Mouse (Mus musculus): ENCODE data around the gene Ankrd65. TPM values are rescaled to one million over a fixed set of nuclear protein-coding genes. Genes with fewer than 3 reads are reported as not detected.
A peak's percentile ranks its signal among the peaks of the same experiment; 100 is the strongest.
"Not testable (repeated sequence)": the region's sequence is repeated elsewhere in the genome, so short reads cannot be mapped to it uniquely, and the experiment has no call there.

The Ankrd65 gene
- polyA plus RNA-seq, 1 experiment from 2014 or later: 0.46 TPM

DNA sequence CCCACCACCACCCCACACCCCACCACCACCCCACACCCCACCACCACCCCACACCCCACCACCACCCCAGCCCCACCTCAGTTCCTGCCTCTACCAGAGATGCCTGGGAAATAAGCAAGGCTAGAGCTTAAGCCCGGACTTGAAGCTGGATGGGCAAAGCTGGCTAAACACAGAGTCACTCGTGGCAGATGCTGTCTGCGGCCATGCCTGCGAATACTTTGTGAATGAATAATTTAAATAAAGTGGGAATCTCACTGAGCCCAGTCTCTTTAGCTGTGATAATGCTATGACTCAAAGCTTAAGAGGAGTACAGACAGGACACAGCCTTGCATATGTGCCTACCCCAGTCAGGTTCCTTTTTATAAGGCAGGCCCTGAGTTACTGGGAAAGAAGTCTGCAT is 10.7 kb upstream of the Ankrd65 start:
- H3K4me3 ChIP-seq (ENCODE audit: low read depth, low read length): no peak overlapping the region
- H3K4me2 ChIP-seq (replicated peaks; ENCODE audit: low read depth, low read length): no peak overlapping the region
- no peak overlapping the region for H3K27ac ChIP-seq (ENCODE audit: low read length)
- no peaks in the 10 kb centered on the region for H3K27me3 ChIP-seq (ENCODE audit: control insufficient read depth, insufficient read depth, low read length)
- 77% methylated on average over 4 of the region's 4 CpGs for WGBS
- H3K9me3 ChIP-seq (ENCODE audit: control insufficient read depth, low read depth, low read length): no peaks in the 10 kb centered on the region
- H3K4me1 ChIP-seq (ENCODE audit: control insufficient read depth, insufficient read depth, low read length): peaks cover 16% of the 10 kb centered on the region; the same call in 1 of the 2 replicates
- H3K9ac ChIP-seq (replicated peaks; ENCODE audit: low read depth, low read length): no peak overlapping the region
- no peaks in the 10 kb centered on the region for H3K36me3 ChIP-seq (ENCODE audit: control insufficient read depth, insufficient read depth, low read length)
- ATAC-seq (ENCODE audit: insufficient number of reproducible peaks, insufficient read depth, low FRiP score, low read depth): no peak

DNA sequence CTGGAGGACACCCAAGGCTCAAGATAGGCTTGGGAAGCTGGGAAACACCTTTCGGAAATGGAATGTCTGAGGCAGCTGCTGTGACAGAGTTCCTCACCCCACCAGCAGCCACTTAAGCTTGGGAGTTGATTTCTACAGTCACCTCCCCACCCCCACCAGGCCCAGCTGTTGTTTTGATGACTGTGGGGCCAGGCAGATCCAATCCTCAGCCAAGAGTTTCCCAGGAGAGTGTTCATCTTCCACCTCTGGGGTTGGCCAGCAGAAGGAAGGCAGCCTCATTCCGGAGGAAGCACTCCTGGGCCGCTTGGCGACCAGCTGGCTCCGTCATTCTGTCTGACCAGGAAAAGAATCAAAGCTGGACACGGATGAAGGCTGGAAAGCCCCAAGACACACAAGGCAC is 9.3 kb upstream of the Ankrd65 start:
- H3K27ac ChIP-seq (ENCODE audit: low read length): peak overlapping the region; percentile 67; the same call in 1 of the 2 replicates
- WGBS: 21% methylated on average over 6 of the region's 6 CpGs
- H3K4me2 ChIP-seq (replicated peaks; ENCODE audit: low read depth, low read length): no peak overlapping the region
- no peaks in the 10 kb centered on the region for H3K27me3 ChIP-seq (ENCODE audit: control insufficient read depth, insufficient read depth, low read length)
- no peak overlapping the region for H3K9ac ChIP-seq (replicated peaks; ENCODE audit: low read depth, low read length)
- peaks cover 7% of the 10 kb centered on the region; the same call in 1 of the 2 replicates for H3K4me1 ChIP-seq (ENCODE audit: control insufficient read depth, insufficient read depth, low read length)
- no peak for ATAC-seq (ENCODE audit: insufficient number of reproducible peaks, insufficient read depth, low FRiP score, low read depth)
- H3K9me3 ChIP-seq (ENCODE audit: control insufficient read depth, low read depth, low read length): no peaks in the 10 kb centered on the region
- no peak overlapping the region for H3K4me3 ChIP-seq (ENCODE audit: low read depth, low read length)
- H3K36me3 ChIP-seq (ENCODE audit: control insufficient read depth, insufficient read depth, low read length): no peaks in the 10 kb centered on the region

DNA sequence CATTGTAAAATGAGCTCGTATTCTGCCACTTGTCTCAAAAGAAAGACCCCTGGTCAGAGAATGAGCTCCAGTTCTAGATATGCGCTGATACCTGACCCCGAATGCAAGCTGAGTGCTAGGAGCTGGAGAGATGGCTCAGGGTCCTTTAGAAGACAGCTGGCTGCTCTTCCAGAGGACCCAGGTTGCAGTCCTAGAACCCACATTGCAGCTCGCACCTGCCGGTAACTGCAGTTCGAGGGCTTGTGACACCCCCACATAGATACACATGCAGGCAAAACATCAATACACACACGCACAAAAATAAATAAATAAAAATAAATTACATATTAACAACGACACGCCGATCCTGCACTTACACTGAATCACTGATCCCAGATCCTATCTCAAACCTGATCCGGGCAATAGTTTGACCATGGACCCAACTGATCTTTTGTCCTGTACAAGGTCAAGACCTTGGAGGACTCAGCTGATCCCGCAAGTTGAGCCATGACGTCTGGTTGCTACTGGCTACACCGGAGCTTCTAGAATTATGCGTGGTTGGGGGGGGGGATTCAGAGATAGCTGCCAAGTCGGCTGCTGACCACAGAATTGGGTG is 6.7 kb upstream of the Ankrd65 start:
- no peaks in the 10 kb centered on the region for H3K36me3 ChIP-seq (ENCODE audit: control insufficient read depth, insufficient read depth, low read length)
- ATAC-seq (ENCODE audit: insufficient number of reproducible peaks, insufficient read depth, low FRiP score, low read depth): no peak
- H3K9ac ChIP-seq (replicated peaks; ENCODE audit: low read depth, low read length): peak overlapping the region; percentile 65; the same call in 1 of the 2 replicates
- no peak overlapping the region; the same call in 1 of the 2 replicates for H3K27ac ChIP-seq (ENCODE audit: low read length)
- no peaks in the 10 kb centered on the region for H3K9me3 ChIP-seq (ENCODE audit: control insufficient read depth, low read depth, low read length)
- H3K4me3 ChIP-seq (ENCODE audit: low read depth, low read length): peak overlapping the region; percentile 58
- H3K27me3 ChIP-seq (ENCODE audit: control insufficient read depth, insufficient read depth, low read length): no peaks in the 10 kb centered on the region
- H3K4me1 ChIP-seq (ENCODE audit: control insufficient read depth, insufficient read depth, low read length): peaks cover 7% of the 10 kb centered on the region; the same call in 1 of the 2 replicates
- peak overlapping the region; percentile 62 for H3K4me2 ChIP-seq (replicated peaks; ENCODE audit: low read depth, low read length)
- 38% methylated on average over 16 of the region's 16 CpGs for WGBS

DNA sequence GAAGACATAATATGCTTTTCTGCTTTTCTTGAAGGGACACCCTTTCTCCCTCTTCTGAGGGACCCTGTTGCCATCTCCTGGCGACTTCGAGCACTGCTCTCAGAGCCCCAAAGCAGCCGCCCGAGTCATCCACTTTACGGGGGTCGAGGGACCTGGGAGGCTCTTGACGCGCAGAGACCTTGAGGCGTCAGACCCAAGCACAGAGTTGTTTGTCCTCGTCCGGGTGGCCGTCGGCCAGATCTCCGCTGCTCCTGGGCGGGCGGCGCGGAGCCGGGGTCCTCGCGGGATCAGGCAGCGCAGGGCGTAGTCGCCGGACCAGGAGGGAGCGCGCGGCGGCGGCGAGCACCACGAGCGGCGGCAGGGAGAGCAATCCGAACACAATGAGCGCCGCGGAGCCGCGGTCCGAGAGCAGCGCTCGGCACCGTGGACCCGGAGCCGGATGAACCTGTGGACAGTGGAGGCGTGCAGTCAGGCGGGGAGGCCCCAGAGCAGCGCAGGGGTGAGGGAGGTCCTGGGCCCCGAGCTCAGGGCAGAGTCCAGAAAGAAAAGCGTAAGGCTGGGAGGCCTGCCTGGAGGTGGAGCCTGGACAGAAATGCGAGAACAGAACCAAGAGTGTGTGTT is 6.0 kb upstream of the Ankrd65 start:
- under 1% methylated on average over 52 of the region's 52 CpGs for WGBS

DNA sequence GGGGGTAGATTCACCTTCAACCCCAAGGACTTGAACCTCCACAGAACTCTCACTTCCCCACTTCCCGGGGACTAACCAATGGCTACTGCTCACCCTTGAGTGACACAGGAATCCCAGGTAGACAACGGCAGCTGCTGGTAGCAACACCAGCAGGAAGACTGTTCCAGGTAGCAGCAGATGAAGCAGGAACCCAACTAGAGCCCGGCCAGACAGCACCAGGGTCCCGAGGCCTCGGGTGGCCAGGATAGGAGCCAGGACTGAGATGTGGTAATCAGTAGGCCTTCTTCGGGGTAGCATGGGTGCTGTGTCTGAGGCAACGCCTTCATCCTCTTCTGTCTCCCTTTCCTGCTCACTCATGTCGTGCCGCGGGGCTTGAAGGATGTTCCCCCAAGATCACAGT is 5.0 kb upstream of the Ankrd65 start:
- H3K9me3 ChIP-seq (ENCODE audit: control insufficient read depth, low read depth, low read length): no peaks in the 10 kb centered on the region
- H3K27ac ChIP-seq (ENCODE audit: low read length): no peak overlapping the region
- H3K36me3 ChIP-seq (ENCODE audit: control insufficient read depth, insufficient read depth, low read length): no peaks in the 10 kb centered on the region
- ATAC-seq (ENCODE audit: insufficient number of reproducible peaks, insufficient read depth, low FRiP score, low read depth): no peak
- 81% methylated on average over 10 of the region's 10 CpGs for WGBS
- H3K4me2 ChIP-seq (replicated peaks; ENCODE audit: low read depth, low read length): no peak overlapping the region
- peaks cover 7% of the 10 kb centered on the region; the same call in 1 of the 2 replicates for H3K4me1 ChIP-seq (ENCODE audit: control insufficient read depth, insufficient read depth, low read length)
- no peak overlapping the region for H3K4me3 ChIP-seq (ENCODE audit: low read depth, low read length)
- H3K27me3 ChIP-seq (ENCODE audit: control insufficient read depth, insufficient read depth, low read length): no peaks in the 10 kb centered on the region
- H3K9ac ChIP-seq (replicated peaks; ENCODE audit: low read depth, low read length): no peak overlapping the region

More for the DNA sequence above, 6.0 kb upstream of the Ankrd65 start:
- Histone ChIP-seq H3K4me2 (replicated peaks; ENCODE audit: low read depth, low read length) (peak overlapping the region; percentile 62), H3K9me3 (ENCODE audit: control insufficient read depth, low read depth, low read length) (no peaks in the 10 kb centered on the region), H3K36me3 (ENCODE audit: control insufficient read depth, insufficient read depth, low read length) (no peaks in the 10 kb centered on the region), H3K4me3 (ENCODE audit: low read depth, low read length) (peak overlapping the region; percentile 58), H3K27me3 (ENCODE audit: control insufficient read depth, insufficient read depth, low read length) (no peaks in the 10 kb centered on the region), H3K27ac (ENCODE audit: low read length) (peak overlapping the region; percentile 71), H3K9ac (replicated peaks; ENCODE audit: low read depth, low read length) (peak overlapping the region; percentile 65), H3K4me1 (ENCODE audit: control insufficient read depth, insufficient read depth, low read length) (peaks cover 7% of the 10 kb centered on the region; the same call in 1 of the 2 replicates)
- ATAC-seq (ENCODE audit: insufficient number of reproducible peaks, insufficient read depth, low FRiP score, low read depth): peak; percentile 66

DNA sequence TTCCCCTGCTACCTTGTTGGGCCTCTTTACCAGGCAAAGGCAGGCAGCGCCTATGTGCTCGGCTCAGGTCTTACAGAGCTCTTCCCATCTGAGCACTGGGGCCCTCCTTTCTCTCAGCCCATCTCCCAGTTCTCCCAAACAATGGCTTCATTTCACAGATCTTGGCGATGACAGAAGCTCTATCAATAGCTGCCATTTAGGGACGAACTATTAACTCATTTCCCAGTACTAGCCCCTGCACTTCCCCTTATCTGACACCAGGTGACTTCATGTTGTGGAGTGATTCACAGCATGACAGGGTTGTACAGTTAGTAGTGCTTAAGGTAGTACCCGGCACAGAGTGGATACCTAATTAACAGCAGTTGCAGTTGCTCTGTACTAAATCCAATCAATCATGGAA is 4.4 kb upstream of the Ankrd65 start, which contains the start of gene Tmem88b:
Tmem88b (minus strand) TSS at position 56 of the 400 bp plus-strand sequence.
- H3K36me3 ChIP-seq (ENCODE audit: control insufficient read depth, insufficient read depth, low read length): no peaks in the 10 kb centered on the region
- H3K27ac ChIP-seq (ENCODE audit: low read length): no peak within 1 kb of the TSS
- H3K4me1 ChIP-seq (ENCODE audit: control insufficient read depth, insufficient read depth, low read length): peaks cover 6% of the 10 kb centered on the region; the same call in 1 of the 2 replicates
- H3K27me3 ChIP-seq (ENCODE audit: control insufficient read depth, insufficient read depth, low read length): no peaks in the 10 kb centered on the region
- WGBS: 61% methylated on average over 5 of the region's 5 CpGs
- H3K9ac ChIP-seq (replicated peaks; ENCODE audit: low read depth, low read length): no peak within 1 kb of the TSS
- no peak for ATAC-seq (ENCODE audit: insufficient number of reproducible peaks, insufficient read depth, low FRiP score, low read depth)
- no peaks in the 10 kb centered on the region for H3K9me3 ChIP-seq (ENCODE audit: control insufficient read depth, low read depth, low read length)
- H3K4me3 ChIP-seq (ENCODE audit: low read depth, low read length): peak within 1 kb of the TSS; percentile 58; the same call in 1 of the 2 replicates
- peak within 1 kb of the TSS; percentile 62 for H3K4me2 ChIP-seq (replicated peaks; ENCODE audit: low read depth, low read length)

DNA sequence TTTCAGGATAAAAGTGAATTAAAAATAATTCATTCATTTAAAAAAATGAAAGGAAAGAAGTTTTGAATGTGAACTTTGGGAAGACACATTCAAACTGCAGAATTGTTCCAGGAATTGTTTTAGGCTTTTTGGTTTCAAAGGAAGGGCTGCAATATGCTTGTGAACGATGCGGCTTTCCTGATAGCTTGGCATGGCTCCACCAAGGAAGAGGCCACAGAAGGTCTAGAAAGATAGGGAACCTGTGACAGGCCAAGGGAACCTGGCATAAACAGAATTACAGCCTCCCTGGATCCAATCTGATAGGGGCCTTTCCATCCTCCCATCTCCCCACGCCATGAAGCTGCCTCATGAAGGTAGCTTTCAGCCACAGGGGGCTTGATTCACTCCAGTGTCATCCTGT is 1.9 kb upstream of the Ankrd65 start:
- ATAC-seq (ENCODE audit: insufficient number of reproducible peaks, insufficient read depth, low FRiP score, low read depth): no peak
- no peak overlapping the region for H3K27ac ChIP-seq (ENCODE audit: low read length)
- H3K27me3 ChIP-seq (ENCODE audit: control insufficient read depth, insufficient read depth, low read length): no peaks in the 10 kb centered on the region
- H3K4me1 ChIP-seq (ENCODE audit: control insufficient read depth, insufficient read depth, low read length): peaks cover 3% of the 10 kb centered on the region; the same call in 1 of the 2 replicates
- no peak overlapping the region for H3K4me2 ChIP-seq (replicated peaks; ENCODE audit: low read depth, low read length)
- 76% methylated on average over 3 of the region's 3 CpGs for WGBS
- no peaks in the 10 kb centered on the region for H3K9me3 ChIP-seq (ENCODE audit: control insufficient read depth, low read depth, low read length)
- no peak overlapping the region for H3K9ac ChIP-seq (replicated peaks; ENCODE audit: low read depth, low read length)
- no peaks in the 10 kb centered on the region for H3K36me3 ChIP-seq (ENCODE audit: control insufficient read depth, insufficient read depth, low read length)
- no peak overlapping the region for H3K4me3 ChIP-seq (ENCODE audit: low read depth, low read length)

DNA sequence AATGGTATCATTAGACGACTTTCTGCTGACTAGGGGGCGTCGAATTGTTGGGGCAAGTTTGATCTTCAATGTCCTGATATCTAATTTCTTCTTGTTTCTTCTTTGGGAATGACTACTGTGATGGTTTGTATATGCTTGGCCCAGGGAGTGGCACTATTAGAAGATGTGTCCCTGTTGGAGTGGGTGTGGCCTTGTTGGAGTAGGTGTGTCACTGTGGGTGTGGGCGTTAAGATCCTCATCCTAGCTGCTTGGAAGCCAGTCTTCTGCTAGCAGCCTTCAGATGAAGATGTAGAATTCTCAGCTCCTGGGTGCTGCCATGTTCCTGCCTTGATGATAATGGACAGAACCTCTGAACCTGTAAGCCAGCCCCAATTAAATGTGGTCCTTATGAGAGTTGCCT is 1.4 kb upstream of the Ankrd65 start:
- H3K9ac ChIP-seq (replicated peaks; ENCODE audit: low read depth, low read length); H3K4me1 ChIP-seq (ENCODE audit: control insufficient read depth, insufficient read depth, low read length); H3K36me3 ChIP-seq (ENCODE audit: control insufficient read depth, insufficient read depth, low read length); H3K4me2 ChIP-seq (replicated peaks; ENCODE audit: low read depth, low read length); H3K9me3 ChIP-seq (ENCODE audit: control insufficient read depth, low read depth, low read length); ATAC-seq (ENCODE audit: insufficient number of reproducible peaks, insufficient read depth, low FRiP score, low read depth); H3K4me3 ChIP-seq (ENCODE audit: low read depth, low read length); H3K27me3 ChIP-seq (ENCODE audit: control insufficient read depth, insufficient read depth, low read length); H3K27ac ChIP-seq (ENCODE audit: low read length): not testable (repeated sequence)
- 71% methylated on average over 4 of the region's 4 CpGs for WGBS
